Mouse (Mus musculus) kidney, adult 2 months (tissue): ENCODE measurements at regions not wholly inside any gene's neighbourhood (a gene's known extent, or its start where the extent isn't known, plus 50 kb on each side); places are given as distances from the start of the nearest gene placed in this dataset.

Experiments used
- DNase-seq: peaks from one replicate; pipeline ENCODE4 v3.0.0; 2021
- H3K27ac ChIP-seq: fragments of 200-500 bp; 2 replicates; pipeline ENCODE4 v1.5.1; 2012; ENCODE audit warnings: low read depth, low read length, control low read depth, inconsistent platforms; ENCODE audit not compliant: insufficient read depth
- H3K27me3 ChIP-seq: fragments of 200-500 bp; replicated peaks from 2 replicates; pipeline ENCODE4 v1.6.1; 2012; ENCODE audit warnings: mild to moderate bottlenecking, moderate library complexity, low read length, inconsistent platforms; ENCODE audit not compliant: control insufficient read depth, insufficient read depth
- H3K36me3 ChIP-seq: fragments of 200-500 bp; 2 replicates; pipeline ENCODE4 v1.6.1; 2012; ENCODE audit warnings: mild to moderate bottlenecking, moderate library complexity, low read length, inconsistent platforms; ENCODE audit not compliant: control insufficient read depth, insufficient read depth
- H3K4me1 ChIP-seq: fragments of 200-500 bp; 2 replicates; pipeline ENCODE4 v1.6.1; 2011; ENCODE audit warnings: low read length; ENCODE audit not compliant: control insufficient read depth, insufficient read depth
- H3K4me3 ChIP-seq: fragments of 200-500 bp; 2 replicates; pipeline ENCODE4 v1.5.1; 2011; ENCODE audit warnings: mild to moderate bottlenecking, low read depth, low read length, control low read depth; ENCODE audit not compliant: insufficient read depth
- CTCF ChIP-seq: fragments of 200-500 bp; conservative IDR thresholded peaks from 2 replicates; pipeline ENCODE4 v1.5.1; 2011; ENCODE audit warnings: low read depth, mild to moderate bottlenecking, control low read depth, low read length, moderate library complexity, mixed read lengths; ENCODE audit not compliant: insufficient read depth, insufficient read length
- POLR2A ChIP-seq: fragments of 200-500 bp; IDR thresholded peaks from one replicate; pipeline ENCODE4 v1.6.1; 2011; ENCODE audit warnings: low read depth, low read length, control low read depth
- WGBS: fragments of 180-500 bp; shearing (Covaris S2); methylation state at CpG from one replicate; pipeline ENCODE4 v1.1.7; 2018; 5-methylcytosine and 5-hydroxymethylcytosine counted together

DNA sequence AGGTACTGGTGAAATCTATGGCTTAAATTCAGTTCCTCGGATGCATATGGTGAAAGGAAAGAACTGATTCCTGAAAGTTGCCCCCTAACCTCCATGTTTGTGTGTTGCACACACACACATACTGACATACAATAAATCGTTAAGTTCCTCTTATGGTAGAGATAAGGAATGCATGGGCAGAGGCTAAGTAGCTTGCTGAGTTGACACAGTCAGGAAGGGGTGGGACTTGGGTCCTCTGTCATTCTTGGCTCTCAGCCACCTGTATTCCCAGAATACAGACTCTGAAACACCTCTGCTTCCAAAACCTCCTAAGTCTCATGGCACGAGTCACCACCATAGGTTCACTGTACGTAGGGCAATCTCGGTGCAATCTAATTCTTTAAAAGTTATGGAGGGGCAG is 70.0 kb upstream of the Tgfbr2 start:
- TF ChIP-seq CTCF (no peak), POLR2A (no peak)
- DNase-seq: peak; percentile 41
- 69% methylated on average over 5 of the region's 5 CpGs for WGBS

DNA sequence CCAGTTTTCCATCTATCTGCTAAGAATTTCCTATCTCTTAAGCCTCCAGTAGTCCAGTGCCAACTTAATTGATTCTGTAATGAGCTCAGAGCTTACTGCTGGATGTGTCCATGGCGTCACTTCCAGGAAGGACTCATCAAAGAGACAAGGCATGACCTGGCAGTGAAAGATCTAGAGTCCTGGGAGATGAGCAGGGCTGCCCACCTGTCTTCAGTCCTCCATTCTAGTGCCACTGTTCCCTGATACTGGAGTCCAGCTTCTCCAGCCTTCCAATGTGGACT is 69.4 kb upstream of the Tgfbr2 start:
- H3K4me3 ChIP-seq: no peak overlapping the region
- no peaks in the 10 kb centered on the region; the same call in 1 of the 2 replicates for H3K4me1 ChIP-seq
- no peaks in the 10 kb centered on the region for H3K36me3 ChIP-seq
- H3K27ac ChIP-seq: no peak overlapping the region
- 79% methylated on average over 1 of the region's 1 CpGs for WGBS
- no peaks in the 10 kb centered on the region for H3K27me3 ChIP-seq
- no peak for DNase-seq
- TF ChIP-seq CTCF: no peak

More for the DNA sequence above, 70.0 kb upstream of the Tgfbr2 start:
- no peaks in the 10 kb centered on the region for H3K27me3 ChIP-seq
- no peak overlapping the region for H3K27ac ChIP-seq
- no peak overlapping the region for H3K4me3 ChIP-seq
- no peaks in the 10 kb centered on the region for H3K4me1 ChIP-seq
- no peaks in the 10 kb centered on the region for H3K36me3 ChIP-seq

DNA sequence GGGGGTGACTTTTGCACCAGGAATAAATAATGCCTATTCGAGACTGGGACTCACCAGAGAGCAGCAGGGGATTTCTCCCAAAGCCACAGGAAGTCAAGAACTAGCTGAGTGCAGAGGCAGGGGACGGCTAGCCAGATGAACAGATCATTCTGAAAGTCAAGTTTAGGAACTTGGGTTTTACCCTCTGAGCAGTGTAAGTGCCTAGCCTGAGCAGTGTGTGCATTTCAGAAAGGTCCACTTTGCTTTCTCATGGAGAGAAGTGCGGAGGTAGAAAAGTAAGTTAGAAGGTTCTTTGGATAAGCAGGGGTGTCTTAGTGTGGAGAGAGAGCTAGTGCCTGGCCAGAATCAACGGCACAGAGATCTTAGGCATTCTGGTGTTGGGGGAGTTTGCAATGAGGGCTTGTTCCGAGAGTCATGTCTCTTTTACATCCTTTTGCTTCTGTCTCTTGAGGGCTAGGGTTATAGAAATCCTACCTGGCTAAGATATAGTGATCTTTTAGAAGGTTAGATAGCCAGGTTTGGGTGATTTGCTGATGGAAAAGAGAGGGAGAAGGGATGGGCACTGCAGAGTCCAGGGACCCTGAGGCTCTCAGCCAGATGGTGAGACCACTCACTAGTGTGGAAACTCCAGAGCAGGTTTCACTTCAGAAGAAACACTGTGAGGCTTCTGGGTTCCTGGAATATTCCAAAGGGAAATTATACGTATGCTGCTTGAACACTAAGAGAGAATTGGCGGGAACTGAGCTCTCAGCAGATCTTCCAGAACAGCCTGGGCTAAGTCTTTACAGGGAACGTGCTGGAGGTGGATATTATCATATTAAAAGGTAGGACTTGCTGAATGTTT is 68.8 kb upstream of the Tgfbr2 start:
- Histone ChIP-seq H3K4me3 (no peak overlapping the region), H3K27me3 (no peaks in the 10 kb centered on the region), H3K36me3 (no peaks in the 10 kb centered on the region), H3K27ac (no peak overlapping the region), H3K4me1 (no peaks in the 10 kb centered on the region; the same call in 1 of the 2 replicates)
- 84% methylated on average over 8 of the region's 8 CpGs for WGBS
- DNase-seq: no peak
- TF ChIP-seq CTCF: no peak
- no peak for TF ChIP-seq POLR2A

DNA sequence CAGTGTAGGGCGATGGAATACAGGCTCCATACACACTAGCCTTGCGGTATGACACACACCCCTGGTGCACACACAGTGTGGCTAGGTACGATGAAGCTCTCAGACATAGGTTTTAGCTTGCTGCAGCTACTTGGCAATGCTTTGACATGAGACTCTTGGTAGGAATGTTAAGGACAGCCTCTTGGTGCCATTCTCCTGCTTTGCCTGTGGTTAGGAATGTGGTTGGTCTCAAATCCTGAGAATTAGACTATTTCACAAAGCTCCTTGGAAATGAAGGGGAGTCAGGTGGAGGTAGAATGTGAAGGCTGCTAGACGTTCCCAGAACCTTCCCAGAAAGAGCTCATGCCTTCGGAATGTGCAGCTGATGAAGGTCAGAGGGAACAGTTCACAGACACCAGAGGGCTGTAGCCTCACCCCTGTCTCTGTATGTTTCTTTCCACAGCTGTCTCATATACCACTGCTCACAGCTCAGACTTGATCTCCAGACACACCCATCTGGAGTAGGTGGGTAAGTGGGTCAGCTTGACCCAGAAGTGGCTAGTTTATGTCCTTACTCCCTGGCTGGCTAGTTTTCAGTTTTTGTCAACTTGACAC is 66.9 kb upstream of the Tgfbr2 start:
- 84% methylated on average over 5 of the region's 5 CpGs for WGBS
- Histone ChIP-seq H3K27me3 (no peaks in the 10 kb centered on the region), H3K36me3 (no peaks in the 10 kb centered on the region), H3K4me3 (no peak overlapping the region), H3K27ac (no peak overlapping the region), H3K4me1 (no peaks in the 10 kb centered on the region; the same call in 1 of the 2 replicates)
- TF ChIP-seq POLR2A (no peak), CTCF (no peak)
- no peak for DNase-seq

DNA sequence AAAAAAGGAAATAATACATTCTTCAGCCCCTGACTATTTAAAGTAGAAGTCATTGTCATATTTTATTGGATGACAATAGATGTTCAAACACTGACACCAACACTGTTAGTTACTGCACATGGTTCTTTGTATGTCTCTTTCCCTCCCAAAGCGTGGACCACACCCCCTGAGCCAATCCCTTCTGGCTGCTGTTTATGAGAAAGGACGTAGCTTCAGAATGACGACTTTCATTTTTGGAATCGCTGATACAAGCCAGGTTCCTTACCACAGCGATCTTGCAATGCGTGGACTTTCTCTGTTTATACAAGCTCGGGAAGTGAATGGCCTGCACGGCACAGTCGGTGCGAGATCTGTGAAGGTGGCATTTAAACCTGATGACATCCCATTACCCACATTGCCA is 66.1 kb upstream of the Tgfbr2 start:
- no peaks in the 10 kb centered on the region for H3K27me3 ChIP-seq
- TF ChIP-seq CTCF: no peak
- no peak for TF ChIP-seq POLR2A
- no peak for DNase-seq
- no peaks in the 10 kb centered on the region for H3K36me3 ChIP-seq
- H3K4me1 ChIP-seq: no peaks in the 10 kb centered on the region; the same call in 1 of the 2 replicates
- 76% methylated on average over 10 of the region's 10 CpGs for WGBS
- no peak overlapping the region for H3K27ac ChIP-seq
- H3K4me3 ChIP-seq: no peak overlapping the region

DNA sequence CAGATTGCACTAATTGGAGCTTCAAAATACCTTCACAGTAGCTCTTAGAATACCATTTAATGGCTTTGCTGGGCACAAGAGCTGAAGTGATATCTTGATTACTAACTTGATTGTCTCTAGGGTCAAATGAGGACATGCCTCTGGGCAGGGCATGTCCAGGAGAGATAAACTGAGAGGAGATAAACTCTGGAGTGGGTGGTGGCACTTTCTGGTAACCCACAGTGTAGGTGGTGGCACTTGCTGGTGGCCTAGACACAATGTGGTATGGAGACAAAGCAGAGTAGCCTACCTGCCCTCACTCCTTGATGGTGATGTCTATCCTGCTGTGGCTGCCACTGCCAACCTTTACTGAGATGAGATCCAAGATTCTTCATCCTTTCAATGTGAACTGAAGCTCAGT is 61.7 kb upstream of the Tgfbr2 start:
- H3K4me1 ChIP-seq: no peaks in the 10 kb centered on the region; the same call in 1 of the 2 replicates
- no peaks in the 10 kb centered on the region for H3K27me3 ChIP-seq
- no peaks in the 10 kb centered on the region for H3K36me3 ChIP-seq
- H3K27ac ChIP-seq: no peak overlapping the region
- no peak for DNase-seq
- TF ChIP-seq CTCF (no peak), POLR2A (no peak)
- H3K4me3 ChIP-seq: no peak overlapping the region

DNA sequence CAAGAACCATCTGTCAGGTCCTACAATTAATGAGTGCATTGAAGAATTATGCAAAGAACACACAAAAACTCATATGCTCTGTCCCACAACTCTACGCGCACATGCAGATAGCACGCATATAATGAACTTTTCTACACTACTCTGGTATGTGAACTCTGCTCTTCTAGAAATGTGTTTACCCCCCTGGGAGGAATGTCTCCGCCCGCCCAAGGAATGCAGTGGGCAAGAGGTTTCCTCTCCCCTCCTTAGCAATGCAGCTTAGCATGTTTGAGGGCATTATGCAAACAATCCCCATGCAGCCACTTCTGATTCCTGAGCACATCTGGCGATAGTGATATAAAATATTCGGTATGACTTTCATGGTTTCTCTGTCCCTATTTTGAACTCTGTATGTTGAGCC is 59.0 kb upstream of the Tgfbr2 start:
- WGBS: 39% methylated on average over 7 of the region's 7 CpGs
- H3K4me3 ChIP-seq: no peak overlapping the region
- no peak overlapping the region for H3K27ac ChIP-seq
- no peaks in the 10 kb centered on the region for H3K27me3 ChIP-seq
- TF ChIP-seq POLR2A: no peak
- no peak for TF ChIP-seq CTCF
- no peaks in the 10 kb centered on the region for H3K36me3 ChIP-seq
- DNase-seq: no peak
- no peaks in the 10 kb centered on the region for H3K4me1 ChIP-seq
